Mouse (Mus musculus): ENCODE measurements at regions not wholly inside any gene's neighbourhood (a gene's known extent, or its start where the extent isn't known, plus 50 kb on each side); places are given as distances from the start of the nearest gene placed in this dataset.

GRCm38 (mm10) chr3:22815842-22816241 lies 739.4 kb downstream of the Tbl1xr1 start:
- Histone ChIP-seq H3K36me3 (ENCODE audit: control insufficient read depth, insufficient read depth) (no peaks in the 10 kb centered on the region), H3K9ac (ENCODE audit: low read depth, low read length) (no peak overlapping the region), H3K4me3 (ENCODE audit: low read depth, low read length) (no peak overlapping the region), H3K4me1 (replicated peaks; ENCODE audit: control insufficient read depth, insufficient read depth, low read length) (no peaks in the 10 kb centered on the region), H3K4me2 (replicated peaks; ENCODE audit: low read depth) (no peak overlapping the region), H3K27ac (ENCODE audit: low read depth, low read length) (no peak overlapping the region), H3K27me3 (replicated peaks; ENCODE audit: control insufficient read depth, insufficient read depth, low read length) (no peaks in the 10 kb centered on the region), H3K9me3 (ENCODE audit: control insufficient read depth) (no peaks in the 10 kb centered on the region)
- WGBS = 84% methylated on average over 2 of the region's 2 CpGs
- no peak for TF ChIP-seq CTCF (IDR thresholded peaks at IDR 0.05; ENCODE audit: low read depth)
- ATAC-seq = no peak

- H3K4me3 ChIP-seq (ENCODE audit: low read depth, low read length) = no peak overlapping the region
- TF ChIP-seq CTCF (IDR thresholded peaks at IDR 0.05; ENCODE audit: low read depth) = no peak
- H3K9me3 ChIP-seq (ENCODE audit: control insufficient read depth) = no peaks in the 10 kb centered on the region
- H3K9ac ChIP-seq (ENCODE audit: low read depth, low read length) = no peak overlapping the region
- no peak overlapping the region for H3K27ac ChIP-seq (ENCODE audit: low read depth, low read length)
- H3K36me3 ChIP-seq (ENCODE audit: control insufficient read depth, insufficient read depth) = no peaks in the 10 kb centered on the region
- no peak for ATAC-seq
- H3K4me2 ChIP-seq (replicated peaks; ENCODE audit: low read depth) = no peak overlapping the region
- no peaks in the 10 kb centered on the region for H3K4me1 ChIP-seq (replicated peaks; ENCODE audit: control insufficient read depth, insufficient read depth, low read length)
- no peaks in the 10 kb centered on the region for H3K27me3 ChIP-seq (replicated peaks; ENCODE audit: control insufficient read depth, insufficient read depth, low read length)
- WGBS = 80% methylated on average over 4 of the region's 4 CpGs
Observed at GRCm38 (mm10) chr3:22826485-22826884, 750.0 kb downstream of the Tbl1xr1 start.

- H3K4me2 ChIP-seq (replicated peaks; ENCODE audit: low read depth) = no peak overlapping the region
- H3K36me3 ChIP-seq (ENCODE audit: control insufficient read depth, insufficient read depth) = no peaks in the 10 kb centered on the region
- no peak for ATAC-seq
- H3K9ac ChIP-seq (ENCODE audit: low read depth, low read length) = no peak overlapping the region
- H3K27me3 ChIP-seq (replicated peaks; ENCODE audit: control insufficient read depth, insufficient read depth, low read length) = no peaks in the 10 kb centered on the region
- H3K4me1 ChIP-seq (replicated peaks; ENCODE audit: control insufficient read depth, insufficient read depth, low read length) = no peaks in the 10 kb centered on the region
- 76% methylated on average over 4 of the region's 4 CpGs for WGBS
- no peak overlapping the region for H3K4me3 ChIP-seq (ENCODE audit: low read depth, low read length)
- no peak for TF ChIP-seq CTCF (IDR thresholded peaks at IDR 0.05; ENCODE audit: low read depth)
- 0 out of 2 replicates have a peak, but pooled peaks cover 3% of the 10 kb centered on the region for H3K9me3 ChIP-seq (ENCODE audit: control insufficient read depth)
- no peak overlapping the region for H3K27ac ChIP-seq (ENCODE audit: low read depth, low read length)
Observed at GRCm38 (mm10) chr3:22838986-22839385, 762.5 kb downstream of the Tbl1xr1 start.

- Histone ChIP-seq H3K4me3 (ENCODE audit: low read depth, low read length) (no peak overlapping the region), H3K27me3 (replicated peaks; ENCODE audit: control insufficient read depth, insufficient read depth, low read length) (no peaks in the 10 kb centered on the region), H3K27ac (ENCODE audit: low read depth, low read length) (no peak overlapping the region), H3K9ac (ENCODE audit: low read depth, low read length) (no peak overlapping the region), H3K4me1 (replicated peaks; ENCODE audit: control insufficient read depth, insufficient read depth, low read length) (no peaks in the 10 kb centered on the region), H3K4me2 (replicated peaks; ENCODE audit: low read depth) (no peak overlapping the region), H3K36me3 (ENCODE audit: control insufficient read depth, insufficient read depth) (no peaks in the 10 kb centered on the region), H3K9me3 (ENCODE audit: control insufficient read depth) (no peaks in the 10 kb centered on the region)
- no peak for TF ChIP-seq CTCF (IDR thresholded peaks at IDR 0.05; ENCODE audit: low read depth)
- ATAC-seq = no peak
Observed at GRCm38 (mm10) chr3:22850474-22850873, 774.0 kb downstream of the Tbl1xr1 start.

GRCm38 (mm10) chr3:22863595-22863994 lies 787.1 kb downstream of the Tbl1xr1 start:
- H3K27ac ChIP-seq (ENCODE audit: low read depth, low read length) = no peak overlapping the region
- no peaks in the 10 kb centered on the region for H3K36me3 ChIP-seq (ENCODE audit: control insufficient read depth, insufficient read depth)
- no peak overlapping the region for H3K9ac ChIP-seq (ENCODE audit: low read depth, low read length)
- no peak overlapping the region for H3K4me3 ChIP-seq (ENCODE audit: low read depth, low read length)
- 64% methylated on average over 2 of the region's 2 CpGs for WGBS
- no peak for TF ChIP-seq CTCF (IDR thresholded peaks at IDR 0.05; ENCODE audit: low read depth)
- no peak for ATAC-seq
- no peaks in the 10 kb centered on the region for H3K27me3 ChIP-seq (replicated peaks; ENCODE audit: control insufficient read depth, insufficient read depth, low read length)
- H3K9me3 ChIP-seq (ENCODE audit: control insufficient read depth) = no peaks in the 10 kb centered on the region
- no peak overlapping the region for H3K4me2 ChIP-seq (replicated peaks; ENCODE audit: low read depth)
- no peaks in the 10 kb centered on the region for H3K4me1 ChIP-seq (replicated peaks; ENCODE audit: control insufficient read depth, insufficient read depth, low read length)

- TF ChIP-seq CTCF (IDR thresholded peaks at IDR 0.05; ENCODE audit: low read depth) = no peak
- Histone ChIP-seq H3K27me3 (replicated peaks; ENCODE audit: control insufficient read depth, insufficient read depth, low read length) (no peaks in the 10 kb centered on the region), H3K4me1 (replicated peaks; ENCODE audit: control insufficient read depth, insufficient read depth, low read length) (no peaks in the 10 kb centered on the region), H3K9ac (ENCODE audit: low read depth, low read length) (no peak overlapping the region), H3K27ac (ENCODE audit: low read depth, low read length) (no peak overlapping the region), H3K4me2 (replicated peaks; ENCODE audit: low read depth) (no peak overlapping the region), H3K36me3 (ENCODE audit: control insufficient read depth, insufficient read depth) (no peaks in the 10 kb centered on the region), H3K4me3 (ENCODE audit: low read depth, low read length) (no peak overlapping the region), H3K9me3 (ENCODE audit: control insufficient read depth) (no peaks in the 10 kb centered on the region)
- no peak for ATAC-seq
- 85% methylated on average over 3 of the region's 3 CpGs for WGBS
Observed at GRCm38 (mm10) chr3:22877883-22878282, 801.4 kb downstream of the Tbl1xr1 start.

- H3K9me3 ChIP-seq (ENCODE audit: control insufficient read depth) = no peaks in the 10 kb centered on the region
- H3K9ac ChIP-seq (ENCODE audit: low read depth, low read length) = no peak overlapping the region
- H3K4me3 ChIP-seq (ENCODE audit: low read depth, low read length) = no peak overlapping the region
- no peaks in the 10 kb centered on the region for H3K27me3 ChIP-seq (replicated peaks; ENCODE audit: control insufficient read depth, insufficient read depth, low read length)
- no peak overlapping the region for H3K4me2 ChIP-seq (replicated peaks; ENCODE audit: low read depth)
- no peak for ATAC-seq
- TF ChIP-seq CTCF (IDR thresholded peaks at IDR 0.05; ENCODE audit: low read depth) = no peak
- 45% methylated on average over 1 of the region's 1 CpGs for WGBS
- H3K36me3 ChIP-seq (ENCODE audit: control insufficient read depth, insufficient read depth) = no peaks in the 10 kb centered on the region
- H3K27ac ChIP-seq (ENCODE audit: low read depth, low read length) = no peak overlapping the region
- no peaks in the 10 kb centered on the region for H3K4me1 ChIP-seq (replicated peaks; ENCODE audit: control insufficient read depth, insufficient read depth, low read length)
Observed at GRCm38 (mm10) chr3:22892735-22893134, 816.3 kb downstream of the Tbl1xr1 start.

Data from intestine, postnatal 0 days (tissue).